Mouse (Mus musculus): ENCODE measurements around the gene BC035044. TPM values are rescaled to one million over a fixed set of nuclear protein-coding genes. Genes with fewer than 3 reads are reported as not detected.
"Not testable (repeated sequence)": the region's sequence is repeated elsewhere in the genome, so short reads cannot be mapped to it uniquely, and the experiment has no call there.

Gene BC035044
- polyA plus RNA-seq, 1 experiment: 1.4 TPM

DNA sequence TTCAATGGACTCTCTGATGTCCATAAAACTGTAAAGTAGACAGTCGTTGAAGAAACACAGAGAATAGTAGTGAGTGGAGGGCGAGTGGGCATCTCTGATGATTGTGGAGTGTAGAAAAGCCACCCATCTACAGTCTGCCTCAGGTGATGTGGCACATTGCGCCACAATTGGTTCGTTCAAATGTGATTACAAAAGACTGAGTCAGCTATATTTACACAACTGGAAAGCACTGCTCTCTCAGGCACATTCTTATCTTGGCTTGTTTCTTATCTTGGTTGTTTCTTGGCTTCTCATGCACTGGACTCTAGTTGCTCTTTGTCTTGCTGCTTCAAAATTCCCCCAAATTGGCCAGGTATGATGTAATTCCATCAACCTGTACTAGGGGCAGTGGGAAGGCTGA lies 55.4 kb downstream of the BC035044 start:
- Histone ChIP-seq H3K4me1 (ENCODE audit: control insufficient read depth, insufficient read depth, low read length) (peaks cover 21% of the 10 kb centered on the region; the same call in 1 of the 2 replicates), H3K27ac (ENCODE audit: insufficient read depth, low read depth, low read length) (no peak overlapping the region), H3K4me3 (ENCODE audit: insufficient read depth, low read length) (no peak overlapping the region)
- TF ChIP-seq CTCF (IDR thresholded peaks at IDR 0.05; ENCODE audit: low read depth, low read length) (no peak), POLR2A (IDR thresholded peaks at IDR 0.05; ENCODE audit: borderline replicate concordance, low read depth, low read length) (no peak)

DNA sequence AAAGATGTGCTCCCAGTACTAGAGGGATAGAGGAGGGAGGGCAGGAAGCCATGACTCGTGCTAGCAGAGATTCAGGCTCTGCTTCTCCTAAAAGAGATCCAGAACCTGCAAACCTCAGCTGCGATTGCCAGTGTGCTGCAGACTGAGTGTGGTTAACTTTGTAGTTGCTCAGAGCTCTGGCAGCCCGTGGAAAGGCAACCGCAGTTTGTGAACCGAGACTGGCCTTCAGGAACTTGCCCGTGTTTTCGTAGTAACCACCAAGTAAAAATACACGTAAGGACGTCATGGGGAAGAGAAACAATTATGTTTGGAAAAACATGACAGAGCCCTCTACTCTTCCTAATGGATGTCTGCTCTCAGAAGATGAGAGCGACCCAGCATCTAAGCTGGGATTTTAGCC lies 57.9 kb downstream of the BC035044 start:
- TF ChIP-seq POLR2A (IDR thresholded peaks at IDR 0.05; ENCODE audit: borderline replicate concordance, low read depth, low read length) (no peak), CTCF (IDR thresholded peaks at IDR 0.05; ENCODE audit: low read depth, low read length) (no peak)
- Histone ChIP-seq H3K4me1 (ENCODE audit: control insufficient read depth, insufficient read depth, low read length) (peaks cover 25% of the 10 kb centered on the region), H3K27ac (ENCODE audit: insufficient read depth, low read depth, low read length) (no peak overlapping the region), H3K4me3 (ENCODE audit: insufficient read depth, low read length) (no peak overlapping the region)

DNA sequence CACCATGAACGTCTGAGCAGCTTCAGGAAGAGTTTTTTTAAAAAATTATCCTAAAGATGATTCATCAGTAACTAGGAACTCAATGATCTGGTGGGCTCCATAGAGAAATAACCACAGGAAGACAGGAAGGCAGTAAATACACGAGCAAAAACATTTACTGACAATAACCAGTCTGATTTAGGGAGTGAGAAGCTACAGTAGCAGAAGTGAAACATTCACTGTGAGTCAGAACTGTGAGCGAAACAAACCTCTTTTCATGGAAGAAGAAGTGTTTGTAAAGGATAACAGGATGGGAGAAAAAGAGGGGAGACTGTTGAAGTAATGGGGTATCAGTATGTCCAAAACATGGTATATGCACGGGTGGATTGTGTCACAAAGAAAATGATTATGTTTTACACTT lies 61.1 kb downstream of the BC035044 start:
- no peak for TF ChIP-seq CTCF (IDR thresholded peaks at IDR 0.05; ENCODE audit: low read depth, low read length)
- no peak for TF ChIP-seq POLR2A (IDR thresholded peaks at IDR 0.05; ENCODE audit: borderline replicate concordance, low read depth, low read length)
- Histone ChIP-seq H3K27ac (ENCODE audit: insufficient read depth, low read depth, low read length) (no peak overlapping the region), H3K4me1 (ENCODE audit: control insufficient read depth, insufficient read depth, low read length) (peaks cover 17% of the 10 kb centered on the region), H3K4me3 (ENCODE audit: insufficient read depth, low read length) (no peak overlapping the region)

- Histone ChIP-seq H3K27ac (ENCODE audit: insufficient read depth, low read depth, low read length) (no peak overlapping the region), H3K4me1 (ENCODE audit: control insufficient read depth, insufficient read depth, low read length) (peaks cover 3% of the 10 kb centered on the region), H3K4me3 (ENCODE audit: insufficient read depth, low read length) (no peak overlapping the region)
- TF ChIP-seq CTCF (IDR thresholded peaks at IDR 0.05; ENCODE audit: low read depth, low read length): no peak
- TF ChIP-seq POLR2A (IDR thresholded peaks at IDR 0.05; ENCODE audit: borderline replicate concordance, low read depth, low read length): no peak
Measured at GRCm38 (mm10) chr6:128826781-128827180, 64.1 kb downstream of the BC035044 start.

DNA sequence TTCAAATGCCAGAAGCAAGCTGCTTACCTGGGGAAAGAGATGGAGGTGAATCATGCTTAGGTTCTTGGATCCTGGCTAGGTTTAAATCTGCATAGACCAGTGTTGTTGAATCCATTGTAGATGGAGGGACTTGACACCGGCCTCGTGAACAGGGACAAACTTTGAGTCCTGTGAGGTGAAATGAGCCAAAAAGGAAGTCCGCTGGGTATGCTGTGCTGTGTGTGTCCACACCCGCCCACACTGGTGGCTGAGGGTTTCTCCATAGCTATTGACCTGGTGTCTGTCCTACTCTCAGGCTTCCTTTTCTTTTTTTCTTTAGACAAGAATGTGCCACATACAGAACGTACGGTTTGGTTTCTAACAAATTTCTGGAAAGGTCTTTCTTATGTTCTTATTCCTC lies 64.8 kb downstream of the BC035044 start, which contains the start of the genes Gm44511 and Klrb1b:
TSS of gene Gm44511 (minus strand) at position 184 of the 400 bp plus-strand sequence.
TSS of gene Klrb1b (minus strand) at position 200 of the 400 bp plus-strand sequence.
- no peak for TF ChIP-seq CTCF (IDR thresholded peaks at IDR 0.05; ENCODE audit: low read depth, low read length)
- TF ChIP-seq POLR2A (IDR thresholded peaks at IDR 0.05; ENCODE audit: borderline replicate concordance, low read depth, low read length): no peak
- H3K27ac ChIP-seq (ENCODE audit: insufficient read depth, low read depth, low read length): no peak within 1 kb of the TSS
- H3K4me3 ChIP-seq (ENCODE audit: insufficient read depth, low read length): no peak within 1 kb of the TSS
- H3K4me1 ChIP-seq (ENCODE audit: control insufficient read depth, insufficient read depth, low read length): peaks cover 5% of the 10 kb centered on the region

DNA sequence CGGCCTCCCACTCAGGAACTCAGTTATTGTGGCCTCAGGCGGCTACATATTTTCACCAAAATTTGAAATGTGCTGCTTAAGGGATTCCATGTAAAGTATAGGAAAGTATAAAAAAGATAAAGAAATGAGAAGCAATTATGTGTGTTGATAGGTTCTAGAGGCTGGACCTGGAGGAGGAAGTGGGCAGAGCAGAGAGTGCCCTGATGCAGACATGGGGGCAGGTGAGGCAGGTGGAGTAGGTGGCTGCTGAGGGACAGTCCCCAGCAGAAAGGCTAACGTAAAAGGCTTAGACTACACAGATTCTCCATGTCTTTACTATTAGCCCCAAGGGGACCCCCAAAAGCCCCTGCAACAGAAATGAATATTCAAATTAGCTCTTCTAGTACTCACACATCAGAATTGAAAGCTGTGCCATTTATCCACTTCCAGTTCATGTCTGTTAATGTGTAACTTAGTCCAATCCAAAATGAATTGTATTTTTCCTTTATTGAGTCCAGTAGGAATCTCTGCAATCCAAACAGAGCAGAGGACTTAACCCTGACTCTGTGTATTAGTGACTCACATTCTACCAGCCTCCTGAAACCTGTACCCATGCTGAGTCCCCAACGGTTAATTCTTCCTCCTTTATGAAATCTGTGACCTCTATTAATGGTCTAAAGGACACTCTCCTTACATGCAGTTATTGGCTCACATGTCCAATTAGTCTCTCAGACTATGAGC lies 72.7 kb downstream of the BC035044 start:
- TF ChIP-seq POLR2A (IDR thresholded peaks at IDR 0.05; ENCODE audit: borderline replicate concordance, low read depth, low read length) (no peak), CTCF (IDR thresholded peaks at IDR 0.05; ENCODE audit: low read depth, low read length) (no peak)
- no peak overlapping the region for H3K27ac ChIP-seq (ENCODE audit: insufficient read depth, low read depth, low read length)
- H3K4me1 ChIP-seq (ENCODE audit: control insufficient read depth, insufficient read depth, low read length): 0 out of 2 replicates have a peak, but pooled peaks cover 2% of the 10 kb centered on the region
- H3K4me3 ChIP-seq (ENCODE audit: insufficient read depth, low read length): no peak overlapping the region

DNA sequence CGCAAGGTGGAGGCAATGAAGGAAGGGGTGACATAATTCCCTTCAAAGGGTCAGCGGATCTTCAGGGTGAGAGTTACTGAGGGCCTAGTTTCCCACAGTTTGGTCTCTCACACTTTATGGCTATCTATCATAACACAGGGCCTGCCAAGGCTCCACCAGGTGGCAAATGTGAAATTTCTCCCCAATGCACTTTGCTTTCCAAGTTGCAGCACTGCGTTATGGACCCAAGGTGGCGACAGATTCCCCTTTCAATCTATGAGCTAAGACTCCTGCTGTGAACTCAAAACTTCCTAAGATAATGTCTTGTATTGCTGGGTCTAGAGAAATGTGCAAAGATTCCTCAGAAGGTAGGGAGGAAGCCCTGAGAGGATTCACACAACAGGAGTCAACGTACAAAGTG lies 82.4 kb downstream of the BC035044 start:
- no peak for TF ChIP-seq POLR2A (IDR thresholded peaks at IDR 0.05; ENCODE audit: borderline replicate concordance, low read depth, low read length)
- 0 out of 2 replicates have a peak, but pooled peaks have one; percentile 10 for TF ChIP-seq CTCF (IDR thresholded peaks at IDR 0.05; ENCODE audit: low read depth, low read length)
- no peaks in the 10 kb centered on the region for H3K4me1 ChIP-seq (ENCODE audit: control insufficient read depth, insufficient read depth, low read length)
- H3K4me3 ChIP-seq (ENCODE audit: insufficient read depth, low read length): no peak overlapping the region
- H3K27ac ChIP-seq (ENCODE audit: insufficient read depth, low read depth, low read length): no peak overlapping the region

GRCm38 (mm10) chr6:128807021-128807420 lies 83.9 kb downstream of the BC035044 start:
- H3K4me1 ChIP-seq (ENCODE audit: control insufficient read depth, insufficient read depth, low read length): 0 out of 2 replicates have a peak, but pooled peaks cover 2% of the 10 kb centered on the region
- TF ChIP-seq CTCF (IDR thresholded peaks at IDR 0.05; ENCODE audit: low read depth, low read length) (no peak), POLR2A (IDR thresholded peaks at IDR 0.05; ENCODE audit: borderline replicate concordance, low read depth, low read length) (no peak)
- no peak overlapping the region for H3K4me3 ChIP-seq (ENCODE audit: insufficient read depth, low read length)
- H3K27ac ChIP-seq (ENCODE audit: insufficient read depth, low read depth, low read length): no peak overlapping the region

DNA sequence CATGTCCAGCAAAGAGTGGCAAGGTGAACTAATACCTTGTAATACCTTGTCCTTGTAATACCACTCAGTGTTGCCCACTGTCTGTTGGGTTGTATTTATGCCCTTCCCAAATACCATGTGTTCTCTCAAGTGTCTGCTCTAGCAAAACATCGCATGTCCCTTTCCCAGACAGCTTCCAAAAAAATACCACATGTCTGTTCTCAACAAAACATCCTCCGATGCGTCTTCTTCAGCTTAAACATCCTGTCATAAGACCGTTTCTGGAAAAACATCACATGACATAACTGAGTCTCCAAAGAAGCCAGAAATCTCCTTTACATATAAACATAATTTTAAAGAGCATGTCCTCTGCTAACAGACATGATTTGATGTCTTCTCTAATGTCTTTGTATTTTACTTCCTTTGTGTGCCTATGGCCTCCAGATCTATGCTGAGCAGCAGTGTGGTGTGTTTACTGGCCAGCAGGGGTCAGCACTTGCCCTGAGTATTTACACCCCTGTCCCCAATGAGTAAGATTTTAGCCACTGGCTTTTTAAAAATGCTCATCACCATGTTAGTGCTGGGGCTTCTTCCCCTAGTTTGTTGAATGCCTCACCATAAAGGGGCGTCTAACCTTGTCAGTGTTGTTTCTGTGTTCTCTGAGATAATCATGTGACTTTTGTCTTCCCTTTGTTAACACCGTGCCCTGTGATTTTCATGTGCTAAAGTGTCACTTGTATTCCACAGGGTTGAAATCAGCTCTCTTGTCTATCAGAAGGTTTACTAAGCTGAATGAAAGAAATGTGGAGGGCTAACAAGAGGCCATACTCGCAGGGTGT lies 85.9 kb downstream of the BC035044 start:
- H3K4me3 ChIP-seq (ENCODE audit: insufficient read depth, low read length); H3K27ac ChIP-seq (ENCODE audit: insufficient read depth, low read depth, low read length); H3K4me1 ChIP-seq (ENCODE audit: control insufficient read depth, insufficient read depth, low read length): not testable (repeated sequence)

Data from bone marrow macrophage, adult 2 months (primary cell).